Mouse (Mus musculus): ENCODE measurements around the gene Ndrg3. TPM values are rescaled to one million over a fixed set of nuclear protein-coding genes. Genes with fewer than 3 reads are reported as not detected.

Gene Ndrg3
- polyA plus RNA-seq, 1 experiment from 2014 or later: 133 TPM

Other genes starting within 250 kb of the Ndrg3 start
- 41.4 and 47.1 TPM in 2 replicates for gene Myl9, start 216.6 kb downstream of the Ndrg3 start, polyA plus RNA-seq (2014; fragmentation: Nextera tagmentation; extraction: Ambion mirVana)
- gene Tgif2, start 152.0 kb downstream of the Ndrg3 start, polyA plus RNA-seq (2014; fragmentation: Nextera tagmentation; extraction: Ambion mirVana): 18.9 and 21.5 TPM in 2 replicates
- 4.0 and 5.4 TPM in 2 replicates for gene 4930518I15Rik, start 134.1 kb downstream of the Ndrg3 start, polyA plus RNA-seq (2014; fragmentation: Nextera tagmentation; extraction: Ambion mirVana)
- 174 and 176 TPM in 2 replicates for gene Rab5if, start 128.9 kb downstream of the Ndrg3 start, polyA plus RNA-seq (2014; fragmentation: Nextera tagmentation; extraction: Ambion mirVana)
- gene Sla2, start 104.9 kb downstream of the Ndrg3 start, polyA plus RNA-seq (2014; fragmentation: Nextera tagmentation; extraction: Ambion mirVana): 0.14 and 0.20 TPM in 2 replicates
- gene Dsn1, start 15.1 kb upstream of the Ndrg3 start, polyA plus RNA-seq (2014; fragmentation: Nextera tagmentation; extraction: Ambion mirVana): 11.3 and 11.9 TPM in 2 replicates
- 9.5 and 9.7 TPM in 2 replicates for gene Soga1, start 87.2 kb upstream of the Ndrg3 start, polyA plus RNA-seq (2014; fragmentation: Nextera tagmentation; extraction: Ambion mirVana)
- not detected in 2 replicates for gene Tldc2, start 95.0 kb upstream of the Ndrg3 start, polyA plus RNA-seq (2014; fragmentation: Nextera tagmentation; extraction: Ambion mirVana)
- gene Samhd1, start 143.2 kb upstream of the Ndrg3 start, polyA plus RNA-seq (2014; fragmentation: Nextera tagmentation; extraction: Ambion mirVana): 12.2 and 12.4 TPM in 2 replicates
- 5.7 and 6.2 TPM in 2 replicates for gene Rbl1, start 212.5 kb upstream of the Ndrg3 start, polyA plus RNA-seq (2014; fragmentation: Nextera tagmentation; extraction: Ambion mirVana)

Data from hindbrain, embryonic 14.5 days (tissue).